Mouse (Mus musculus): ENCODE results near the gene Tigd2. TPM values are rescaled to one million over a fixed set of nuclear protein-coding genes. Genes with fewer than 3 reads are reported as not detected.
"Not testable (repeated sequence)": the region's sequence is repeated elsewhere in the genome, so short reads cannot be mapped to it uniquely, and the experiment has no call there.

Tigd2 gene
- polyA plus RNA-seq, 1 experiment from 2014 or later = 16.3 TPM

DNA sequence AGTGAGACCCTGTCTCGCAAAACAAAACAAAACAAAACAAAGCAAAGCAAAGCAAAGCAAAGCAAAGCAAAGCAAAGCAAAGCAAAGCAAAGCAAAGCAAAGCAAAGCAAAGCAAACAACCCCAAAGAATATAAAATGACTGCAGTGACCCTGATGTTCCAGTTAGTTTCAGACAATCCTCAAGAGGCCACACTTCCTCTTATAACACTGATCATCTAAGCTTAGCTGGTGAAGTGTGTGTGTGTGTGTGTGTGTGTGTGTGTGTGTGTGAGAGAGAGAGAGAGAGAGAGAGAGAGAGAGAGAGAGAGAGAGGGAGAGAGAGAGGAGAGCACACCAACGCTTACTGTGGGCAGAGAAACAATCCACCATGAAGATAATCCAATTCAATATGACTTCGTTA, 14.2 kb upstream of the Tigd2 start:
- 75% methylated on average over 3 of the region's 3 CpGs for WGBS

DNA sequence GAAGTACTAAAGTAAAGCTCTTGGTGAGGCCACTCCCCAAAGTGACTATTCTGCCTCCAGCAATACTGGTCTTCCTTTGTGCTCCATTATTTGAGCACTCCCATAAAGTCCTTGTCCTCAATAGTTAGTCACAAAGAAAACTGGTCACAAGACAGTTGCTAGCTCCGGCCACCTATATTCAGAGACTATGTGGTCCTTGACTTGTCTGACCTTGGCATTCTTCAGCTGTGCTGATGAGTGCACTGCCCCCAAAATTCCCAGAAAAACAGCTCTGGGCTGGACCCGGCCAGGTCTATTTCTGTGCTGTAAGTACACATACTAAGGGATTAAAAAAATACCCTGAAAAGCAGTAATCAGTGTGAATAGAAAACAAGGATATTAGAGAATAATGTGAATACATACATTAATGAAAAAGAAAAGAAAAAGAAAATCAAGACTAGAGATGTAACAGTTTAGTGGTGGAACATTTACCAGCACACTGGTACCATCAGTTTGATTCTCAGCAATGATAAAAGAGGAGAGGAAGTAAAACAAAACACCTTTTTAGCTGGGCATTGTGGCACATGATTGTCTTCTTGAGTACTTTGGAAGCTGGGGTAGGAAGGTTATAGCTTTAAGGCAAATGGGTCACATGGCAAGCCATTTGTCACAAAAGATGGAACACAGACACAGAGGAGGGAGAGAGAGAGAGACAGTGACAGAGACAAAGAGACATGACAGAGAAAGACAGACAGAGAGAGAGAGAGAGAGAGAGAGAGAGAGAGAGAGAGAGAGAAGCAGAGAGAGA, 12.6 kb upstream of the Tigd2 start:
- H3K27ac ChIP-seq (ENCODE audit: poor library complexity, severe bottlenecking) = peak overlapping the region; percentile 38; the same call in 1 of the 2 replicates
- H3K4me2 ChIP-seq = no peak overlapping the region
- H3K4me1 ChIP-seq (replicated peaks) = peaks cover 8% of the 10 kb centered on the region; the same call in 1 of the 2 replicates
- no peaks in the 10 kb centered on the region for H3K27me3 ChIP-seq (replicated peaks)
- no peaks in the 10 kb centered on the region for H3K9me3 ChIP-seq (replicated peaks)
- no peak overlapping the region for H3K9ac ChIP-seq
- no peak overlapping the region for H3K4me3 ChIP-seq
- no peaks in the 10 kb centered on the region for H3K36me3 ChIP-seq
- ATAC-seq (ENCODE audit: insufficient number of reproducible peaks, low FRiP score) = no peak
- WGBS = 41% methylated on average over 2 of the region's 2 CpGs

More for the DNA sequence above, 14.2 kb upstream of the Tigd2 start:
- not testable (repeated sequence) for H3K9me3 ChIP-seq (replicated peaks); H3K4me1 ChIP-seq (replicated peaks); H3K4me2 ChIP-seq; H3K9ac ChIP-seq; H3K27me3 ChIP-seq (replicated peaks); H3K4me3 ChIP-seq; ATAC-seq (ENCODE audit: insufficient number of reproducible peaks, low FRiP score); H3K36me3 ChIP-seq; H3K27ac ChIP-seq (ENCODE audit: poor library complexity, severe bottlenecking)

- Histone ChIP-seq H3K4me1 (replicated peaks) (peaks cover 8% of the 10 kb centered on the region; the same call in 1 of the 2 replicates), H3K27ac (ENCODE audit: poor library complexity, severe bottlenecking) (no peak overlapping the region), H3K4me2 (no peak overlapping the region), H3K27me3 (replicated peaks) (no peaks in the 10 kb centered on the region), H3K4me3 (no peak overlapping the region), H3K9me3 (replicated peaks) (no peaks in the 10 kb centered on the region), H3K36me3 (no peaks in the 10 kb centered on the region), H3K9ac (no peak overlapping the region)
- no peak for ATAC-seq (ENCODE audit: insufficient number of reproducible peaks, low FRiP score)
These were observed 11.9 kb upstream of the Tigd2 start for GRCm38 (mm10) chr6:59196746-59197145.

DNA sequence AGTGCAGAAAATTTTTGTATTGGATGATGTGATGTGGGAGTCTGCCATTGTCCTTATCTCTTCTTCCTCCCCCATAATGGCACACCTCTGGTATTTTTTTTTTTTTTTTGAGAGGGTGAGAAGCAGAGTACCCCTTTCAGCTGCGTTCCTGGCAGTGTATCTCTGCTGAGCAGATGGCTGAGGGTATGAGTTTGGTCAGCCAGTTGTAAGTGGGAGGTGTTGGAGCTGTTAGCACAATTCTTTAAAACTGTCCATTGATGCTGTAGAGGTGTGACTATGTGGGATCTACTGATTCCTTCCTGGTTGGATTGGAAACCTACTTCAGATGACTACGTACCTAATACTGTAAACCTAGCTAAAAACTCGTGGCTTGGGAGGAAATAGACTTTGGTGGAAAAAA, 10.3 kb upstream of the Tigd2 start:
- no peak for ATAC-seq (ENCODE audit: insufficient number of reproducible peaks, low FRiP score)
- Histone ChIP-seq H3K4me1 (replicated peaks) (peaks cover 8% of the 10 kb centered on the region; the same call in 1 of the 2 replicates), H3K9me3 (replicated peaks) (no peaks in the 10 kb centered on the region), H3K36me3 (no peaks in the 10 kb centered on the region), H3K27me3 (replicated peaks) (no peaks in the 10 kb centered on the region), H3K27ac (ENCODE audit: poor library complexity, severe bottlenecking) (no peak overlapping the region), H3K4me2 (no peak overlapping the region), H3K9ac (no peak overlapping the region), H3K4me3 (no peak overlapping the region)
- 70% methylated on average over 3 of the region's 3 CpGs for WGBS

DNA sequence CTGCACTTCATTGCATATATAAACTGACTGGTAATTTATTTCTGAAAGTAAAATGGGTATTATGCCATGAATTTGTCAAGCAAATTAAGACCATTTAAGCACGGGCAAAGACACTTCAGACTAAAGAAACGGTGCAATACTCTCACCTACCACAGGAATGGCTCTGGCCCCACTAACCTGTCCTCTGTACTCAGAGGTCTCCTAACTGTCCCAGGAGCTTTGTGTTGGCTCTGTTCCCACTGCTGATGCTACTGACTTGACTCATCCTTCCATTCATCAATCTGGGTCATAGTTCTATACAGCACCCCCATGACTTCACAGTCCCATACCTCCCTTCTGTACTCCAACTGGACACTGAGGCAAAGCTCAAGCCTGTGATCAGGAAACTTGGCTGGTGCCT, 9.6 kb upstream of the Tigd2 start:
- H3K9ac ChIP-seq = no peak overlapping the region
- H3K9me3 ChIP-seq (replicated peaks) = no peaks in the 10 kb centered on the region
- no peaks in the 10 kb centered on the region for H3K36me3 ChIP-seq
- no peaks in the 10 kb centered on the region for H3K27me3 ChIP-seq (replicated peaks)
- WGBS = 74% methylated on average over 2 of the region's 2 CpGs
- no peak for ATAC-seq (ENCODE audit: insufficient number of reproducible peaks, low FRiP score)
- H3K4me1 ChIP-seq (replicated peaks) = peaks cover 8% of the 10 kb centered on the region; the same call in 1 of the 2 replicates
- H3K27ac ChIP-seq (ENCODE audit: poor library complexity, severe bottlenecking) = no peak overlapping the region
- no peak overlapping the region for H3K4me2 ChIP-seq
- no peak overlapping the region for H3K4me3 ChIP-seq

DNA sequence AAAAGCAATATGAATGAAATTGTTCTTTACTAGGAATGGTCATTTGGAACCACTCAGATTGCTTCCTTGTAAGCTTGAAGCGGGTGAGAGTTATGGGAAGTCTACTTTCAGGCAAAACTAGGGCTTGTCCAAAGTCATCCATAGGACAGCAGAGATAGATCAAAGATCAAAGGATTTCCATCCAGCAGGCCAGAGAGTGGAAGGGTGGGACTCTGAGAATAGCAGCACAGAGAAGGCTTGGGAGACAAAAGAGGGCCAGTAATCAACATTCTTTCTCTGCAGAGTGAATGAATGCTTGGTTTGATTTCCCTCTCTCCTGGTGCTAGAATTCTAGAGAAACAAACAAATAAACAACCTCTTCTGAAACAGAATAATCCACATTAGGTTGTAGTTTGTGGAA, 1.1 kb upstream of the Tigd2 start:
- Histone ChIP-seq H3K4me1 (replicated peaks) (peaks cover 6% of the 10 kb centered on the region), H3K27ac (ENCODE audit: poor library complexity, severe bottlenecking) (no peak overlapping the region), H3K9me3 (replicated peaks) (no peaks in the 10 kb centered on the region), H3K27me3 (replicated peaks) (no peaks in the 10 kb centered on the region), H3K4me3 (no peak overlapping the region), H3K4me2 (no peak overlapping the region), H3K36me3 (peaks cover 4% of the 10 kb centered on the region), H3K9ac (no peak overlapping the region)
- no peak for ATAC-seq (ENCODE audit: insufficient number of reproducible peaks, low FRiP score)
- 93% methylated on average over 1 of the region's 1 CpGs for WGBS

DNA sequence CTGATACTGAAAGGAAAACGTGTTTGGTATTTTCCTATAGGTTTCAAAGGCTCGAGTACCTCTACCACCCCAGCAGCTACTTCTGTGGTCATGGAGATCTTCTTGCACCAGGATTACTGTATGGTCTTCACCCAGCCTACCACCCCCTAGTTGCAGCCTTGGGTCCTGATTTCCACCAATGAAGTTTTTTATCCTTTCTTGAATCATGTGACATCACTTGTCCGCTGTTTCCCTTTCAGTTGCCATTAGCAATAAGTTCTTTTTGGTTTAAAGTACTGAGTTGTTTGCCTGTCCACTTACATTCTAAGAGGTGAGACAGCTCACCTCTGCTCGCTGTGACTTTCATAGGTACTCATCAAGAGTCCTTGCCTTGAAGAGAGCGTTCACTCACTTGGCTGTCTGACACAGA, 633 bp downstream of the Tigd2 start:
- 30% methylated on average over 5 of the region's 5 CpGs for WGBS
- peak; percentile 60 for ATAC-seq (ENCODE audit: insufficient number of reproducible peaks, low FRiP score)
- Histone ChIP-seq H3K4me1 (replicated peaks) (peaks cover 6% of the 10 kb centered on the region), H3K27ac (ENCODE audit: poor library complexity, severe bottlenecking) (peak overlapping the region; percentile 91), H3K9ac (peak overlapping the region; percentile 90), H3K4me2 (peak overlapping the region; percentile 73), H3K36me3 (peaks cover 4% of the 10 kb centered on the region), H3K4me3 (peak overlapping the region; percentile 85), H3K9me3 (replicated peaks) (no peaks in the 10 kb centered on the region), H3K27me3 (replicated peaks) (no peaks in the 10 kb centered on the region)

GRCm38 (mm10) chr6:59233191-59233590, 24.5 kb downstream of the Tigd2 start:
- ATAC-seq (ENCODE audit: insufficient number of reproducible peaks, low FRiP score) = no peak
- Histone ChIP-seq H3K4me2 (no peak overlapping the region), H3K9me3 (replicated peaks) (no peaks in the 10 kb centered on the region), H3K27me3 (replicated peaks) (no peaks in the 10 kb centered on the region), H3K27ac (ENCODE audit: poor library complexity, severe bottlenecking) (no peak overlapping the region), H3K9ac (no peak overlapping the region), H3K4me1 (replicated peaks) (peaks cover 6% of the 10 kb centered on the region), H3K36me3 (no peaks in the 10 kb centered on the region), H3K4me3 (no peak overlapping the region)

DNA sequence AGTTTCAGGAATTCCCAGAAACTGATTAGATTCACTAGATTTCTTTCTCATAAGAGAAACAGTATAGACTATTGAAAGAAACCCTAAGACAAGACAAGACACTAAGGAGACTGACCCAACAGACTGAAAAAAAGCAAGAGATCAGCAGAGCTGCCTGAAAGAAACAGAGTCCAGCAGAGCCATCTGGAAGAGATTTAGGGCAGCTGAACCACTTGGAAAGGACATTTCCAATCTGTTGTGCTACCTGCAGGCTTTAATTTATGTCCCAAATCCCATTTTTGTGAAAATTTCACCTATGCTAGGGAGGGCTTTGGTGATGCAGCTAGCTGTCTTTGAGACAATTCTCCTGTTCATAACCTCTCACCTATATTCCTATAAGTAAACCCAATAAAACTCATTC, 25.0 kb downstream of the Tigd2 start:
- H3K9me3 ChIP-seq (replicated peaks) = no peaks in the 10 kb centered on the region
- H3K27me3 ChIP-seq (replicated peaks) = no peaks in the 10 kb centered on the region
- H3K9ac ChIP-seq = no peak overlapping the region
- no peak overlapping the region for H3K27ac ChIP-seq (ENCODE audit: poor library complexity, severe bottlenecking)
- ATAC-seq (ENCODE audit: insufficient number of reproducible peaks, low FRiP score) = no peak
- no peaks in the 10 kb centered on the region for H3K36me3 ChIP-seq
- no peak overlapping the region for H3K4me2 ChIP-seq
- H3K4me3 ChIP-seq = no peak overlapping the region
- H3K4me1 ChIP-seq (replicated peaks) = peaks cover 6% of the 10 kb centered on the region

DNA sequence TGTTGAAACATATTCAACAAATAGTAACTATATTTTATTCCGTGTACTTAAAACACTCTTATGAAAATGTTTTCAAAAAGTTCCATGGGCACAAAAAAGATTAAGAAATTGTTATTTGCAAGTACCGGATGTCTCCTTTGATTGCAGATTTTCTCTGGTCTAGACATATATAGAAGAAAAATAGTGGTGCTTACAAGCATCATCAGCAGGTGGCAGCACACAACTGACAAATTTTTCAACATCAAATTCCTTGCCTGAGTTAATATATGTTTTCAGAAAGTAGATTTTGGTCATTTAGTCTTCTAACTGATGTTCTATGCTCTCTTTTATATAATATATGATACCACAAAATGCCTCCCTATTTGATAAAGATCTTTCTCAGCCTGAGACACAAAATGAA, 41.0 kb downstream of the Tigd2 start:
- Histone ChIP-seq H3K4me1 (replicated peaks) (no peaks in the 10 kb centered on the region), H3K27ac (ENCODE audit: poor library complexity, severe bottlenecking) (no peak overlapping the region), H3K9ac (no peak overlapping the region), H3K4me2 (no peak overlapping the region), H3K27me3 (replicated peaks) (no peaks in the 10 kb centered on the region), H3K36me3 (no peaks in the 10 kb centered on the region), H3K9me3 (replicated peaks) (no peaks in the 10 kb centered on the region), H3K4me3 (no peak overlapping the region)
- 20% methylated on average over 2 of the region's 2 CpGs for WGBS
- no peak for ATAC-seq (ENCODE audit: insufficient number of reproducible peaks, low FRiP score)

- no peak for ATAC-seq (ENCODE audit: insufficient number of reproducible peaks, low FRiP score)
- H3K4me1 ChIP-seq (replicated peaks) = no peaks in the 10 kb centered on the region
- no peaks in the 10 kb centered on the region for H3K36me3 ChIP-seq
- H3K4me3 ChIP-seq = no peak overlapping the region
- no peaks in the 10 kb centered on the region for H3K27me3 ChIP-seq (replicated peaks)
- H3K4me2 ChIP-seq = no peak overlapping the region
- no peak overlapping the region for H3K9ac ChIP-seq
- no peak overlapping the region for H3K27ac ChIP-seq (ENCODE audit: poor library complexity, severe bottlenecking)
- H3K9me3 ChIP-seq (replicated peaks) = no peaks in the 10 kb centered on the region
These were observed 41.9 kb downstream of the Tigd2 start for GRCm38 (mm10) chr6:59250536-59250935.

DNA sequence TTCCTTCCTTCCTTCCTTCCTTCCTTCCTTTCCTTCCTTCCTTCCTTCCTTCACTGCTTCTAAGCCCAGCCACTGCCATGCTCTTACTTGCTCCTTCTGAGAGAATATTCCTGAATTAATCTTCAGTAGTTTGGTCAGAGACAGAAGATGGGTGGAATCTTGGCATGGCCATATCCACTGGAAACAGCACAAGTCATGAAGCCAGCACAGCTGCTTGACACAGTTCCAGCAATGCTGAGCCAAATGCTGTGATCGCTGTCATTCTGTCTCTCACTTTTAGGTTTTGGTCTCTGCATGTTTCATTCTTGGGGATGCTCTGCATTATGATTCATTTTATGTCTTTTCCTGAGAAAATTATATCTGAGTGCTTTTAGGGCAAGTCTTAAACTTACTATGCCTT, 47.2 kb downstream of the Tigd2 start:
- Histone ChIP-seq H3K27ac (ENCODE audit: poor library complexity, severe bottlenecking) (no peak overlapping the region), H3K36me3 (no peaks in the 10 kb centered on the region), H3K4me1 (replicated peaks) (no peaks in the 10 kb centered on the region), H3K4me2 (no peak overlapping the region), H3K27me3 (replicated peaks) (no peaks in the 10 kb centered on the region), H3K9me3 (replicated peaks) (no peaks in the 10 kb centered on the region), H3K9ac (no peak overlapping the region), H3K4me3 (no peak overlapping the region)
- WGBS = 86% methylated on average over 1 of the region's 1 CpGs
- no peak for ATAC-seq (ENCODE audit: insufficient number of reproducible peaks, low FRiP score)
